Mouse (Mus musculus) kidney, adult 2 months (tissue): Measurements from ENCODE around the gene Zfp398. TPM values are rescaled to one million over a fixed set of nuclear protein-coding genes. Genes with fewer than 3 reads are reported as not detected.
"Not testable (repeated sequence)": the region's sequence is repeated elsewhere in the genome, so short reads cannot be mapped to it uniquely, and the experiment has no call there.

ENCODE experiments used
- DNase-seq: peaks from one replicate; pipeline ENCODE4 v3.0.0; 2021
- H3K27ac ChIP-seq: fragments of 200-500 bp; 2 replicates; pipeline ENCODE4 v1.5.1; 2012; ENCODE audit warnings: low read depth, low read length, control low read depth, inconsistent platforms; ENCODE audit not compliant: insufficient read depth
- H3K27me3 ChIP-seq: fragments of 200-500 bp; replicated peaks from 2 replicates; pipeline ENCODE4 v1.6.1; 2012; ENCODE audit warnings: mild to moderate bottlenecking, moderate library complexity, low read length, inconsistent platforms; ENCODE audit not compliant: control insufficient read depth, insufficient read depth
- H3K36me3 ChIP-seq: fragments of 200-500 bp; 2 replicates; pipeline ENCODE4 v1.6.1; 2012; ENCODE audit warnings: mild to moderate bottlenecking, moderate library complexity, low read length, inconsistent platforms; ENCODE audit not compliant: control insufficient read depth, insufficient read depth
- H3K4me1 ChIP-seq: fragments of 200-500 bp; 2 replicates; pipeline ENCODE4 v1.6.1; 2011; ENCODE audit warnings: low read length; ENCODE audit not compliant: control insufficient read depth, insufficient read depth
- H3K4me3 ChIP-seq: fragments of 200-500 bp; 2 replicates; pipeline ENCODE4 v1.5.1; 2011; ENCODE audit warnings: mild to moderate bottlenecking, low read depth, low read length, control low read depth; ENCODE audit not compliant: insufficient read depth
- CTCF ChIP-seq: fragments of 200-500 bp; conservative IDR thresholded peaks from 2 replicates; pipeline ENCODE4 v1.5.1; 2011; ENCODE audit warnings: low read depth, mild to moderate bottlenecking, control low read depth, low read length, moderate library complexity, mixed read lengths; ENCODE audit not compliant: insufficient read depth, insufficient read length
- POLR2A ChIP-seq: fragments of 200-500 bp; IDR thresholded peaks from one replicate; pipeline ENCODE4 v1.6.1; 2011; ENCODE audit warnings: low read depth, low read length, control low read depth
- WGBS: fragments of 180-500 bp; shearing (Covaris S2); methylation state at CpG from one replicate; pipeline ENCODE4 v1.1.7; 2018; 5-methylcytosine and 5-hydroxymethylcytosine counted together
- polyA plus RNA-seq: library from polyadenylated mRNA; depleted of rRNA; stranded (reverse); fragments of >200 nt; gene quantifications from 2 replicates; pipeline ENCODE4 v1.2.3, GENCODE M21; 2012

Zfp398 gene
- polyA plus RNA-seq, 1 experiment, result 7.2 TPM

- Histone ChIP-seq H3K4me3 (no peak overlapping the region), H3K27ac (no peak overlapping the region), H3K4me1 (peaks cover 2% of the 10 kb centered on the region; the same call in 1 of the 2 replicates), H3K27me3 (no peaks in the 10 kb centered on the region), H3K36me3 (no peaks in the 10 kb centered on the region; the same call in 1 of the 2 replicates)
- 93% methylated on average over 1 of the region's 1 CpGs for WGBS
- no peak for TF ChIP-seq CTCF
- no peak for TF ChIP-seq POLR2A
- DNase-seq, result no peak
Measured at GRCm38 (mm10) chr6:47841077-47841476, 5.6 kb downstream of the Zfp398 start.

- H3K4me1 ChIP-seq, result peaks cover 2% of the 10 kb centered on the region; the same call in 1 of the 2 replicates
- H3K27ac ChIP-seq, result no peak overlapping the region
- TF ChIP-seq POLR2A (no peak), CTCF (no peak)
- no peak overlapping the region for H3K4me3 ChIP-seq
- H3K36me3 ChIP-seq, result no peaks in the 10 kb centered on the region; the same call in 1 of the 2 replicates
- no peaks in the 10 kb centered on the region for H3K27me3 ChIP-seq
- no peak for DNase-seq
- WGBS, result 95% methylated on average over 2 of the region's 2 CpGs
Measured at GRCm38 (mm10) chr6:47841831-47842230, 6.4 kb downstream of the Zfp398 start.

GRCm38 (mm10) chr6:47842337-47842736 lies 6.9 kb downstream of the Zfp398 start:
- Histone ChIP-seq H3K27me3 (no peaks in the 10 kb centered on the region), H3K36me3 (no peaks in the 10 kb centered on the region; the same call in 1 of the 2 replicates), H3K27ac (no peak overlapping the region), H3K4me1 (peaks cover 2% of the 10 kb centered on the region; the same call in 1 of the 2 replicates), H3K4me3 (no peak overlapping the region)
- 89% methylated on average over 1 of the region's 1 CpGs for WGBS
- TF ChIP-seq POLR2A (no peak), CTCF (no peak)
- no peak for DNase-seq

GRCm38 (mm10) chr6:47845779-47846178 lies 10.3 kb downstream of the Zfp398 start:
- no peaks in the 10 kb centered on the region for H3K27me3 ChIP-seq
- no peaks in the 10 kb centered on the region; the same call in 1 of the 2 replicates for H3K36me3 ChIP-seq
- DNase-seq, result no peak
- H3K4me3 ChIP-seq, result no peak overlapping the region
- TF ChIP-seq CTCF (no peak), POLR2A (no peak)
- H3K4me1 ChIP-seq, result no peaks in the 10 kb centered on the region; the same call in 1 of the 2 replicates
- H3K27ac ChIP-seq, result no peak overlapping the region

GRCm38 (mm10) chr6:47857241-47857640 lies 21.8 kb downstream of the Zfp398 start:
- no peak overlapping the region for H3K4me3 ChIP-seq
- TF ChIP-seq POLR2A, result no peak
- no peak for TF ChIP-seq CTCF
- H3K36me3 ChIP-seq, result peaks cover 6% of the 10 kb centered on the region
- no peak for DNase-seq
- no peaks in the 10 kb centered on the region for H3K4me1 ChIP-seq
- H3K27ac ChIP-seq, result no peak overlapping the region
- 97% methylated on average over 6 of the region's 6 CpGs for WGBS
- H3K27me3 ChIP-seq, result no peaks in the 10 kb centered on the region

GRCm38 (mm10) chr6:47857729-47858128 lies 22.3 kb downstream of the Zfp398 start:
- 84% methylated on average over 3 of the region's 3 CpGs for WGBS
- H3K36me3 ChIP-seq, H3K4me3 ChIP-seq, H3K4me1 ChIP-seq, H3K27ac ChIP-seq, H3K27me3 ChIP-seq, DNase-seq: not testable (repeated sequence)

GRCm38 (mm10) chr6:47872266-47872665 lies 36.8 kb downstream of the Zfp398 start:
- no peak for DNase-seq
- H3K36me3 ChIP-seq, result peaks cover 2% of the 10 kb centered on the region; the same call in 1 of the 2 replicates
- TF ChIP-seq CTCF (no peak), POLR2A (no peak)
- H3K4me1 ChIP-seq, result no peaks in the 10 kb centered on the region
- H3K27me3 ChIP-seq, result no peaks in the 10 kb centered on the region
- no peak overlapping the region for H3K4me3 ChIP-seq
- WGBS, result 94% methylated on average over 5 of the region's 5 CpGs
- H3K27ac ChIP-seq, result no peak overlapping the region

- Histone ChIP-seq H3K36me3 (no peaks in the 10 kb centered on the region), H3K4me1 (peaks cover 12% of the 10 kb centered on the region; the same call in 1 of the 2 replicates), H3K4me3 (peak within 1 kb of the TSS; percentile 95), H3K27me3 (no peaks in the 10 kb centered on the region), H3K27ac (peak within 1 kb of the TSS; percentile 97)
- no peak for DNase-seq
- 6% methylated on average over 9 of the region's 9 CpGs for WGBS
- TF ChIP-seq CTCF, result no peak
- no peak for TF ChIP-seq POLR2A
Measured at GRCm38 (mm10) chr6:47877058-47877457, 41.6 kb downstream of the Zfp398 start, which contains the start of gene Zfp282. TSS of gene Zfp282 (plus strand) at chr6:47877204.
